Mouse (Mus musculus): ENCODE measurements around the gene Ceacam2.
"Not testable (repeated sequence)": the region's sequence is repeated elsewhere in the genome, so short reads cannot be mapped to it uniquely, and the experiment has no call there.

DNA sequence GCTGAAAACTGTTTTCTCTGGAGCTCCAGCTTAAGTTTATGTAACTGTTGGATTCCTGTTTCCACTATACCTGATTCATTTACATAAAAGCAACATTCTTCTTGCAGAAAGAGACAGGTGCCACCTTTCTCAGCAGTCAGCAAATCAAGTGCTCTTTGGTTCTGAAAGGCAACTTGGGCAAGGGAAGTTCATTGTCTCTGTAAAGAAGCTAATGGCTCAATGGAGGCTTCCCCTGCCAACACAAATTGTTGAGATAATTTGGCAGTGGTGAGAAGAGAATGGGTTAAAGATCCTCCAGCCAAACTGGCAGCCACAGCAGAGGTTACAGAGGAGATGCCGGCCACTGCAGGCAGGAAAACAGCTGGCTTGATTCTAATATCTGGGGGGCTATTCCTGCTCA is 49.0 kb downstream of the Ceacam2 start:
- TF ChIP-seq CTCF, EP300 (IDR thresholded peaks at IDR 0.05; ENCODE audit: low read depth): not testable (repeated sequence)
